Mouse (Mus musculus): Measurements from ENCODE around the gene Plppr3. TPM values are rescaled to one million over a fixed set of nuclear protein-coding genes. Genes with fewer than 3 reads are reported as not detected.
"Not testable (repeated sequence)": the region's sequence is repeated elsewhere in the genome, so short reads cannot be mapped to it uniquely, and the experiment has no call there.

The Plppr3 gene
- total RNA-seq, 2 experiments from 2014 or later = 68.3 to 71.2 TPM

GRCm38 (mm10) chr10:79908167-79909091 lies 34.0 kb upstream of the Plppr3 start, which contains the start of gene Med16:
Gene Med16 (minus strand): TSS chr10:79908923.
- DNase-seq (ENCODE audit: low spot score in 2 of 2) = peak; percentile 92
- intact Hi-C loops (cut with DNase I) = no loop called here

- DNase-seq (ENCODE audit: low spot score in 2 of 2) = no peak
- intact Hi-C loops (cut with DNase I) = no loop called here
These were observed 33.0 kb upstream of the Plppr3 start for GRCm38 (mm10) chr10:79907415-79907814.

GRCm38 (mm10) chr10:79906712-79907111 lies 32.3 kb upstream of the Plppr3 start:
- DNase-seq (ENCODE audit: low spot score in 2 of 2) = no peak
- intact Hi-C loops (cut with DNase I) = no loop called here

- intact Hi-C loops (cut with DNase I) = no loop called here
These were observed 26.5 kb upstream of the Plppr3 start for GRCm38 (mm10) chr10:79900951-79901410.

GRCm38 (mm10) chr10:79897316-79898245 lies 23.1 kb upstream of the Plppr3 start:
- no peak for DNase-seq (ENCODE audit: low spot score in 2 of 2)
- intact Hi-C loops (cut with DNase I) = no loop called here

More at GRCm38 (mm10) chr10:79900951-79901410, 26.5 kb upstream of the Plppr3 start:
- peak; percentile 71 to 92 for DNase-seq (ENCODE audit: low spot score in 2 of 2)

GRCm38 (mm10) chr10:79896814-79897213 lies 22.4 kb upstream of the Plppr3 start:
- no peak for DNase-seq (ENCODE audit: low spot score in 2 of 2)
- intact Hi-C loops (cut with DNase I) = no loop called here

GRCm38 (mm10) chr10:79896306-79896705 lies 21.9 kb upstream of the Plppr3 start:
- DNase-seq (ENCODE audit: low spot score in 2 of 2) = no peak
- intact Hi-C loops (cut with DNase I) = no loop called here

- DNase-seq (ENCODE audit: low spot score in 2 of 2) = peak; percentile 76 to 86
- intact Hi-C loops (cut with DNase I) = loop anchor here (2.0 kb wide), 1 partner anchor 30 kb away; no protein-coding TSS in a partner anchor
These were observed 18.2 kb upstream of the Plppr3 start for GRCm38 (mm10) chr10:79892451-79893118.

- intact Hi-C loops (cut with DNase I) = no loop called here
- no peak for DNase-seq (ENCODE audit: low spot score in 2 of 2)
These were observed 16.2 kb upstream of the Plppr3 start, which contains the start of gene Cfd for GRCm38 (mm10) chr10:79890670-79891069. Gene Cfd (plus strand): TSS chr10:79890853.

- no peak for DNase-seq (ENCODE audit: low spot score in 2 of 2)
- intact Hi-C loops (cut with DNase I) = no loop called here
These were observed 15.0 kb upstream of the Plppr3 start for GRCm38 (mm10) chr10:79889386-79889785.

GRCm38 (mm10) chr10:79886611-79887010 lies 12.2 kb upstream of the Plppr3 start:
- intact Hi-C loops (cut with DNase I) = no loop called here
- no peak for DNase-seq (ENCODE audit: low spot score in 2 of 2)

GRCm38 (mm10) chr10:79886054-79886453 lies 11.6 kb upstream of the Plppr3 start, which contains the start of gene Elane:
Gene Elane (plus strand): TSS chr10:79886247.
- DNase-seq (ENCODE audit: low spot score in 2 of 2) = no peak
- intact Hi-C loops (cut with DNase I) = no loop called here

- intact Hi-C loops (cut with DNase I) = loop anchor here (5.0 kb wide), 1 partner anchor 53 kb away; no protein-coding TSS in a partner anchor
- not testable (repeated sequence) for DNase-seq (ENCODE audit: low spot score in 2 of 2)
These were observed 10.5 kb upstream of the Plppr3 start for GRCm38 (mm10) chr10:79884938-79885337.

- intact Hi-C loops (cut with DNase I) = loop anchor here (5.0 kb wide), 1 partner anchor 52 kb away; no protein-coding TSS in a partner anchor
- no peak for DNase-seq (ENCODE audit: low spot score in 2 of 2)
These were observed 10.0 kb upstream of the Plppr3 start for GRCm38 (mm10) chr10:79884446-79884845.

GRCm38 (mm10) chr10:79883297-79884084 lies 9.1 kb upstream of the Plppr3 start:
- peak; percentile 84 to 86 for DNase-seq (ENCODE audit: low spot score in 2 of 2)
- intact Hi-C loops (cut with DNase I) = loop anchor here (2.0 to 5.0 kb wide), 3 partner anchors 41 to 75 kb away; no protein-coding TSS in a partner anchor

GRCm38 (mm10) chr10:79881981-79882380 lies 7.5 kb upstream of the Plppr3 start:
- intact Hi-C loops (cut with DNase I) = loop anchor here (2.0 to 5.0 kb wide), 3 partner anchors 43 to 77 kb away; no protein-coding TSS in a partner anchor
- no peak for DNase-seq (ENCODE audit: low spot score in 2 of 2)

GRCm38 (mm10) chr10:79880721-79881120 lies 6.3 kb upstream of the Plppr3 start:
- intact Hi-C loops (cut with DNase I) = loop anchor here (5.0 kb wide), 1 partner anchor 48 kb away; no protein-coding TSS in a partner anchor
- no peak for DNase-seq (ENCODE audit: low spot score in 2 of 2)

- intact Hi-C loops (cut with DNase I) = no loop called here
- no peak for DNase-seq (ENCODE audit: low spot score in 2 of 2)
These were observed 5.1 kb upstream of the Plppr3 start for GRCm38 (mm10) chr10:79879527-79879926.
